Mouse (Mus musculus): ENCODE results near the gene Klf4. TPM values are rescaled to one million over a fixed set of nuclear protein-coding genes. Genes with fewer than 3 reads are reported as not detected.

Klf4 gene
- polyA plus RNA-seq (2012; rRNA removed), result 51.6 and 59.8 TPM in 2 replicates

DNA sequence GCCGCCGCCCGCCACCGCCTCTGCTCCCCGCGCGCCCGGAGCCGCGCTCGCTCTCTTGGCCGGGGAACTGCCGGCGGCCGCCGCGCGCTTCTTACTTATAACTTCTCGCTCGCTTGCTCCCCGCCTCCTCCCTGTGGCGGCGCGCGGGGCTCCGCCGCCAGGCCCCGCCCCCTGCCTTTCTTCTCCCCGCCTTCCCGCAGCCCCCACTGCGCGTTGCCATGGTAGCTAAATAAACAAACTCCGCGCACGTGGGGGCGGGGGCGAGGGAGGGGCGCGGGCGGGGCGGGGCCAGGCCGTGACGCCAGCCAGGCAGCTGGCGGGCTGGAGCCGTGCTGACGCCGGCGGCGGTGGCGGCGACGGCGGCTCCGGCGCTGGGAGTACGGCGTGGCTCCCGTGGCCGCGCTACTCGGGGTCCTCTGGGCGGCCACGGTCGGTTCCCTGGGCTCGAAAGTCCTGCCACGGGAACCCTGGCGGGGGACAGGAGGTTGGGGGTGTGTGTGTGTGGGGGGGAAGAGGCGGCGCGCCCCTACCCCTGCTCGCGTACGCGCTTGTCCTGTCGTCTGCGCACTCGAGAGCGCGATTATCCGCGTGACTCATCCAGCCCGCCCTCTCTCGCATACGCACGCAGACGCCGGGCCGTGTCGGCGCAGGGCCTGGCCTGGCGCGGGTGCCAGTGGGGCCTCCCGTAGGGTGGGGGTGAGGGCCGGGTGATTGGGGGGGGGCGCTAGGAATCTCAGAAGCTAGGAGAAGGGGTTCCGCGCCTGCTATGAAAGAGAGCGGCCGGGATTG lies at the start of gene Klf4:
Gene Klf4, minus strand, starts transcription at position 60 of the 789 bp plus-strand sequence.
- DNase-seq (ENCODE audit: low spot score), result peak; percentile 92

DNA sequence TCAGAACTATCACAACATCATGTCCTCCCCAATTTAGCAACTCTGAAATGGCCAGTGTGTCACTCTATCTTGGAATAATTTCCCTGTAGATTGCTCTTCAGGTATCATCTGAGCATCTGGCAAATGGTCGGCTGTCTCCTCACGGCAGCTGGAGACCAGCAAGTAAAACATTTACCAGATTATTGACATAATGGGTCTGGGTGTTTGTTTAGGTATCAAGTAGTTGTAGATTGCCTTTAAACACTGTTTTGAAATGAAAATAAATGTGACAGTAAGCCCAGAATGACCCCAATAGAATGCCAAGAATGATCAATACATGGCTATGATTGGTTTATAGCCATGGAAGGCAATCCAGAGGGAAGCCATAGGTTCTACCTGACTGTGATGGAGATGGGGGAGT lies 39.2 kb upstream of the Klf4 start:
- no peak for DNase-seq (ENCODE audit: low spot score)

DNA sequence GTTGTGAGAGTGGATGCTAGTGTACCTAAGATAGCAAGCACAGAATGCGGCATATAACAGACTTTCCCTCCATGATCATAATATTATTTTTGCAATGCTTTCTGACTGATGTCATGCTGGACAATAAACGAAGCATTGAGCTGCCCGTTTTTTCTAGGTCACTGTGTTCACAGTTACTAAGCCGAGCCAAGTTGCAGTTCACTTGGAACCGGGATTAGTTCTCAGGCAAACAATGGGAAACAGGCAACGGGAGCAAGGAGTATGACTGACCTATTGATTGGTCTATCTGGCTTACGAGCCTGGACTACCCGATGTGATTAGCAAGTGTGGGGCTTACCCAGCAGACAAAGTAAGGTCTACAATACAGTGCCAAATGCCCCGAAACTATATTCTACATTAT lies 35.7 kb upstream of the Klf4 start:
- no peak for DNase-seq (ENCODE audit: low spot score)

DNA sequence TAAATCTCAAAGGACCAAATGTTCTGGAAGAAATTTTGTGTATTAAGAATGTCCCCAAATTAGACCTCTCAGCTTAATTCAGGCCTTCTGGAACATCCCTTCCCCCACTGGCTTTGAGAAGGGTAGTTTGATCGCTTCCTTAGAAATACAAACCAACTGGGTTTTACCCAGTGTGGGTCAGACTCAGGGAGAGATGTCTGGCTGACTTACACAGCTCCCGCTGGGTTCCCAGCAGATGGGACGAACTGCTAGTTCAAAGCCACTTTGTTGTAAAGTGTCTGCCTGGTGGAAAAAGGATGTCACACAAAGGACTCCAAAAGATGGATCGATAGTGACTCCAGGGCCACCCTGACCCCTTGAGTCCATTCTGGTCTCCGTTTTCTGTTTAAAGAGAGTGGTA lies 35.3 kb upstream of the Klf4 start:
- no peak for DNase-seq (ENCODE audit: low spot score)

DNA sequence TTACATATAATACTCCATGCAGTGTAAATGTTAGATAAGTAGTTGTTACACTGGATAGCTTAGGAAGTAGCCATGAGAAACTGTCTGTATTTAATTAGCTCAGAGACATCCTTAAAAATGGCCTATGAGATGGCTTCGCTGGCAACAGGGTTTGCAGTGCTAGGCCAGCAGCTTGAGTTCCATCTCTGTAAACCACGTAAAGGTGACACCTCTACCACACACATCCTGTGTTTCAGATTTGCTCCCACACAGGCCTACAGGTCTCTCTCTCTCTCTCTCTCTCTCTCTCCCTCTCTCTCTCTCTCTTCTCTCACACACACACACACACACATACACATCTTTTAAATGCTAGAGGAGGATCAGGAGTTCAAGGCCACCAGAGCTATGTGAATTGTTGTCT lies 32.1 kb upstream of the Klf4 start:
- DNase-seq (ENCODE audit: low spot score), result no peak

DNA sequence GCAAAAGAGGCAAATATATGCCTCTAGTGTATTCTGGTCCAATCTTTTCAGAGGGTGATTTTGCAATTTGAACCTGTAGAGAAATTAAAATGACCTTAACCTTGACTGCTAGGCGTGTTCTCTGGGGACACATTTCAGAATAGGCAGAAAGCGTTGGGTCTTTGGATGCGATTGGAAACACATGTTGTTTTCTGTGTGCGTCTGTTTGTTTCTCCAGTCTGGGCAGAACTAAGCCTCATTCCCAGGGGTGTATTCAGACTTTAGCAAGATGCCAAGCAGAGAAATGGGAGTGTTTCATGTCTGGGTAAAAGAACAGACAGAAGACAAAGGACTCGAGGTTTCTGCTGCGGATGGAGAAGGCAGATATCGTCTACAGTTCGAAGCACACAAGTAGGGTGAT lies 30.8 kb upstream of the Klf4 start:
- DNase-seq (ENCODE audit: low spot score), result no peak

DNA sequence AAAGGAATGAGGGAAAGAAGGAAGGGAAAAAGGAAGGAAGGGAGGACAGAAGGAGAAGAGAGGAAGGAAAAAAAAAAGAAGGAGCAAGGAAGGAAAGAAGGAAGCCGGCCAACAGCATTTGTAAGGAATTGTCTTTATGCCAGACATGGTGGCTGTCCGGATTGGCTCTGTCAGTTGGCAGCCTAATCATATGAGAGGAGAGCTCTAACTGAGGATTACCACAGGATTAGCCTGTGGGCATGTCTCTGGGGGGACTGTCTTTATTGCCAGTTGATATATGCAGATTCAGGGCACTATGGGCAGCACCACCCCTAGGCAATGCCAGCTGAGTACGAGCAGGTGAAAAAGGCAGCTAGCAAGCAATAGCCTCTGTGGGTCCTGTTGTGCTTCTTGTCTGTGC lies 29.8 kb upstream of the Klf4 start:
- DNase-seq (ENCODE audit: low spot score), result no peak

DNA sequence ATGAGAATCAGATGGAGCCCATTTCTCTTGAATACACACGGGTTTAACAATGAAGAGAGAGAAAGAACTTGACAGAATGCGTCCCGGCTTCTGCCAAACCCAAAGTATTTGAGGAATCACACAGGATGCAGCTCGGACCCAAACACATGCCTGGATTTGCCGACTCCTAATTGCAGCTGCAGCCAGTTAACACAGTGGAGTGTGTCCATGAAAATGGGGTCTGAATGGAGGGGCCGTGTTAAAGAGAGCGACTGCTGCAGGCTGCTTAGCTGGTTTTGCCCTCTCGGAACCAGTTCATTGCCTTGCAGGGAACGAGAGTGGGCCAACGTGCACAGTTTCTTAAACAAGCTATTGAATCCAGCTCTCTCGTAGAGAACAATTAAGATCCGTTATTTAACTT lies 14.6 kb upstream of the Klf4 start:
- DNase-seq (ENCODE audit: low spot score), result no peak

DNA sequence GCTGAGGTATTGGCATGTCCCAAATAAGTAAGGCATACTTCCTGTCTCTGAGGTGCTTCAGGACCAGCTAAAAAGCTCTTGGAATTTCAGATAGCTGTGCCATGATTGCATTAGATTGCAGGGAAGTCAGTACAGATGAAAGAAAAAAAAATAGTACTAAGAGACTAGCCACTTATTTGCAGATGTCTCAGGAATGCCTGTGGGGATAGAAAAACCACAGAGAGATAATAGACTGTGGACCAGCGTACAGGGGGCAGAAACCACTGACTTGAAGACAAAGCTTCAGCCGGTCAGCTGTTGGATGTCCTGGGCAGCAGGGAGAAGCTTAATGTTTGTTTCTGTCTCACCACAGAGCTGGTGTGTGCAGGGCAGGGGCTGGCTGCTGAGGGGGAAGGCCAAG lies 10.5 kb upstream of the Klf4 start:
- no peak for DNase-seq (ENCODE audit: low spot score)

DNA sequence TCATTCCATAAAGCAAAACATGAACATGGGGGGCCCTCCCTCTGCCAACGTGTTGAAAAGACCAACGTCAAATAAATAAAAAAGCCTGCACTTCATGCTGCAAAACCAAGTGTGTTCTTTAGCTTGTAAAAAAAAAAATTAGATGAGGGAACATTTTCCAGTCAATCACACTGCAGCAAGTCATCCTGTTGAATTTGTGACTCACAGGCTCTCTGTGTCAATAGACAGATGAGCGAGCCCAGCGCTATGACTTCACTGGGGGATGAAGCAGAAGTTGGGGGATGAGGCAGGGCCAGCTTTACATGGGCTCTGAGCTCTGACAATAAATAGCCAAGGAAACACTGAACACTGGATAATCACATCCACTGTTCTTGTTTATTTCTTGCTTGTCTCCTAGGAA lies 9.4 kb upstream of the Klf4 start:
- no peak for DNase-seq (ENCODE audit: low spot score)

DNA sequence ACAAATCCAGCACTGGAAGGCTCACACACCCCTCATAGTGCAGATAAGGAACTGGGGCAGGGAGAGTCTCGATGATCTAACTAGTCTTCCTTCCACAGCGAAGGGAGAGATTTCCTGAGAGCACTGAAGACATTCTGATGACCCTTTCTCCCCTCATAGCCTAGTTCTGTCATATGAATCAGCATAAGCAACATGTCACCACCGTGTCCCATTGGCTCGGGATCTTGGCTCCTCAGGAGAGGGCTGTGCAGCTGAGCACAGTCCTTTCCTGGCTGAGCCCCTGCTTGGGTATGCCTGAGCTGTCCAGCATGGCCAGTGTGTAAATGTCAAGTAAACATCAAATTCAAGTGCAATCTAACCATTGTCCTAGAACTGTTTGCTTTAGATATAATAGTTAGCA lies 9.0 kb upstream of the Klf4 start:
- DNase-seq (ENCODE audit: low spot score), result no peak

DNA sequence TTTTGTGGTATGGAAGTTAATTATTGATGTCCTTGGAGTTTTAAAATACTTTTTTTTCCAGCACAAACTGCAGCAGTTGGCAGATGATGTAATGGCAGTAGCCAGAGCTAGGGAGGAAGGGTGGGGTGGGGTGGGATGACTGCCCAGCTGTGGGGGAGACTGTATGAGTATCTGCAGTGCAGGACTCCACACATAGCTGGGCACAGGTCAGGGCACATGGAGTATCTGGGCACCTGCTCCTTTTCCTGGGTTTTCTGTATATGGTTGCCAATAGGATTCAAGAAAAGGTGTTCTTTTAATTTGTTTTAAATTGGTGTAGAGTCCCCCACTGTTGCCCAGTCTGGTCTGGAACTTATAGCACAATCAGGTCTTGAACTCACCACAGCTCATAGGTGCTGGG lies 2.7 kb upstream of the Klf4 start:
- no peak for DNase-seq (ENCODE audit: low spot score)

DNA sequence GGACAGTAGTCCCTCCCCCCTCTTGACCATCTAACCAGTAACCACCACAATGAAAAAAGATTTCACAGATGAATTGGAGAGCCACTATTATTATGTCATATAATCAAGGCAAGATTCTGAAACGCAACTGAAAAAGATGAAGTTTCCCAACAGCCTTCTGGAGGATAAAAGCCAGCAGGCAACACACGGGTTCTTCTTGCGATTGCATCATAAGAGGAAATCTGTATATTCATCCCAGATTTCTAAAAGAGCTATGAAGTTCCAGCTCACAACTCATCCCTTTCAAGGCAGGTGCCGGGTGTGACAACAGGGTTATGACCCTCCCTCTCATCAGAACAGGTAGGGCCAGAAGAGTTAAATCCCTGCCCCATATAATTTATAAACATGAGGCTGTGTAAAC lies 2.2 kb upstream of the Klf4 start:
- DNase-seq (ENCODE audit: low spot score), result no peak

DNA sequence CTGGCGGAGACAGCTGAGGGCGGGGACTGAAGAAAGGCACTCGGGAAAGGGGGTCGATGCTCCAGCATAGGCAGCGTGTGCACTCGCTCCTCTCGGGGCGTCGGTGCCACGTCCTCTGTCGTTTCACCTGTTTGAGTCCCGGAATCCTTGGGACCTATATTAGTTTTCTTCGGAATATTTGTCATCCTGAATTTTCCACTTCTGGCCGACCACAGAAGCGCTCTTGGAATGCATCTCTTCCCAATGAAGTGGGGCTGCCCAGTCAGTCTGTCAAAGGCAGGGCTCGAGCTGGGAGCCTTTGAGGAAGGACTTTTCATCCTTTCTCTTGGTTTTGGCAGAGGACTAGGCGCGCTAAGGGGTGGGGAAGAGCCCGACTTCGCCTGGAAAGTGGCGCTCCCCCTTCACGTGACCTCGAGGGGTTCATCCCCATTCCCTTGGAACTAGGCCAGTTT lies 1.6 kb upstream of the Klf4 start:
- peak; percentile 27 for DNase-seq (ENCODE audit: low spot score)

DNA sequence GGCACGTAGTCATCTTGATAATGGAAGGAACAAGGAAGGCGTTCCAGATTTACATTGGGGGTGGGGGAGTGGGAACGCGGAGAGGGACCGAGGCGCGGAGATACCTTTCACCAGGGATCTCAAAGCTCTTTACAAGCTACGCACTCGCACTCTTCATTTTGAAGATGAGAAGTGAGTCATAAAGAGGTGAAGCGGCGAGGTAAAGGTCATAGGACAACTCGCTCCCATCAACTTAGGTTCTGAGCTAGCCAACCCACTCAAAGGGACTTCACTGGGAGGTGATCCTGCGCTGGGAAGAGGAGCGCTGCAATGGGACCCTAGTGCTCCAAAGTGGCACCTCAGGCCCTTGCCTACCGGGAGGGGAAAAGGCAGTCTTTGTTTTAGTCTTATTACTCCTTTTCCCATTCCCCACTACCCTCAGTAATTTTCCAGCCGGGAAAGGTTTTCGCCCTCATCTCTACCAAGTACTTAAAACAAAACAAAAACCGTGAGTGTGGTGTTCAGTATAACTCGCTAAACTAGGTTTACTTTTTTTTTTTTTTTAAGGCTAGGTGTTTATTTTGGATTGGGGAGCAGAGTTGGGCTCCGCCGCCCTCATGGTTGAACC lies 1.0 kb upstream of the Klf4 start:
- DNase-seq (ENCODE audit: low spot score), result no peak

DNA sequence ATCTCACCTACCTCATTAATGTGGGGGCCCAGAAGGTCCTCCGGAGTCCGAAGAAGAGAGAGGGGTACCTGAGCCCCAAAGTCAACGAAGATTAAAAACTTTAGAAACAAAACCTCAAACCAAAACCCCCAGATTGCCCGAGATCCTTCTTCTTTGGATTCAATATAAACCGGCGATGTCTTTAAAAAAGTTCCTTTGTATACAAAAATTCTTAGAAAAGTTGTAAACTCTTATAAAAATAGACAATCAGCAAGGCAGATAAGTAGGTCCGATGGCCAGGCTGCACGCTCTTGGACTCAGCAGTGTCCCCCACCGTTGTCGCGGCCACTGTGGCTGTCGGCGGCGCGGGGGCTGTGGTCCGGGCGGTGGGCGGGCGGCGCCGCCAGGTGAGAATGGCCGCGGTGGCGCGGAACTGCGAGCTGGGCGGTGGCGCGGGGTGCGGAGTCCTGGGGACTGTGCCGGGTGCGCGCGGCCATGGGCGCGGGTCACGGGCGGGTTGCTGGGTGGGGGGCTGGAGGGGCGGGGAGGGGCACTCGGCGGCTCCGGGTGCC lies 335 bp downstream of the Klf4 start:
- DNase-seq (ENCODE audit: low spot score), result no peak

DNA sequence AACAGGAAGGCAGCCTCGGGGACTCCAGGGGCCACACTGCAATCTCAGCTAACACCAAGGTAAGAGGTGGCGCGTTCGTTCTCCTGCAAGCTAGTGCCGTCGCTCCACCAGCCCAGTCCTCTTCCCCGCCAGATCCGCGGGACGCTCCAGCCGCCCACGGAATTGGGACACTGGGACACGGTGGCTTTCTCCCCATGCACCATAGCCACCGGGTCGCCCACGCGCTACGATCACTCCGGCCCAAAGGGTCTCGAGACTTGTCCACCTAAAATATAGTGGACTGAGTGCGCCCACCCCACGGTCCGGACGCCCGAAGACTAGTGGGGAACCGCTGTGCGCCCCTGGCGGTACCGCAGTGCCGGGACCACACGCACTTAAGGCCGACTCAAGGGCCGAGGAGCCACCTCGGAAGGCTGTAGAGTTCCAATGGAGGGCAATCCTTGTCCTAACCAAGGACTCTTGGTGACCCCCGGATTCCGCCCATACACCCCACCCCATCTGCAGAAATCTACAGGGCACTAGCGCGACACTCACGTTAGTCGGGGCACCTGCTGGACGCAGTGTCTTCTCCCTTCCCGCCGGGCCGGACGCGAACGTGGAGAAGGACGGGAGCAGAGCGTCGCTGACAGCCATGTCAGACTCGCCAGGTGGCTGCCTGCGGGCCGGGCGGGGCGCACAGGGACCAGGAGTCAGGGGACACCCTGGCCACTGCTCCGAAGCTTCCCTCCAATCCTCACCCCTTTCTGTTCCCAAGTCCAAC lies 990 bp downstream of the Klf4 start:
- DNase-seq (ENCODE audit: low spot score), result peak; percentile 65

DNA sequence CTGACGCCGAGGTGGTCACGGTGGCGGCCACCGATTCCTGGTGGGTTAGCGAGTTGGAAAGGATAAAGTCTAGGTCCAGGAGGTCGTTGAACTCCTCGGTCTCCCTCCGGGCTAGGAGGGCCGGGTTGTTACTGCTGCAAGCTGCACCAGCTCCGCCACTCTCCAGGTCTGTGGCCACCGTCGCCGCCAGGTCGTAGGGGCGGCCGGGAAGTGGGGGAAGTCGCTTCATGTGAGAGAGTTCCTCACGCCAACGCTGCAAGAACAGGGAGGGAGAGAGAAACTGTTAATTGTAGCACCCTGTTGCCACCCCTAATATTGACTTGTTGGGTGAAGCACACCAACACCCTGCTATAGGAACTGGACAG lies 1.6 kb downstream of the Klf4 start:
- no peak for DNase-seq (ENCODE audit: low spot score)

DNA sequence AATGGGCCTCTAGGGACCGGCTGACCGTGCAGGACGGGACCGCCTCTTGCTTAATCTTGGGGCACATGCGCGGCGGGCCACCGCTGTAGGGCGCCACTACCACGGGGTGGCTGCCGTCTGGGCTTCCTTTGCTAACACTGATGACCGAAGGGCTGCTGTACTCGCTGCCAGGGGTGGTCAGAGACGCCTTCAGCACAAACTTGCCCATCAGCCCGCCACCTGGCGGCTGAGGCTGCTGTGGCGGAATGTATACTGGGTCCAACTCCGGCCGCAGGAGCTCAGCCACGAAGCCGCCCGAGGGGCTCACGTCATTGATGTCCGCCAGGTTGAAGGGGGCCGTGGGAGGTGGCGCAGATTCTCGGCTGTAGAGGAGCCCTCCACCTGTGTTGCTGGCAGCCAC lies 2.0 kb downstream of the Klf4 start:
- peak; percentile 70 for DNase-seq (ENCODE audit: low spot score)

DNA sequence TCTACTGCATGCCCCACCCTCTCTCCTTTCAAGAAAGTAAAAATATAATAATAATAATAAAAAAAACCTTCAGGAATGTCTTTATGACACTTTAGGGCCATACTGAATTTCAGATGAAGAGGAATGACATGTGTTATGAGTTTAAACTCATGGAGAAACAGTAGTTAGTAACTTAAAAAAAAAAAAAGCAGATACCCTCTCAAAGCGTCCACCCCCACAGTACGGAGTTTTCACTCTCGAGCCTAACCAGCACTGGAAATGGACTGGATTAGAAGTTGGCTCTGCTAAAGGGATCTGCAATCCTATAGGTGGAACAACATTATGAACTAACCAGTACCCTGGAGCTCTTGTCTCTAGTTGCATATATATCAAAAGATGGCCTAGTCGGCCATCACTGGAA lies 3.9 kb downstream of the Klf4 start:
- DNase-seq (ENCODE audit: low spot score), result no peak

DNA sequence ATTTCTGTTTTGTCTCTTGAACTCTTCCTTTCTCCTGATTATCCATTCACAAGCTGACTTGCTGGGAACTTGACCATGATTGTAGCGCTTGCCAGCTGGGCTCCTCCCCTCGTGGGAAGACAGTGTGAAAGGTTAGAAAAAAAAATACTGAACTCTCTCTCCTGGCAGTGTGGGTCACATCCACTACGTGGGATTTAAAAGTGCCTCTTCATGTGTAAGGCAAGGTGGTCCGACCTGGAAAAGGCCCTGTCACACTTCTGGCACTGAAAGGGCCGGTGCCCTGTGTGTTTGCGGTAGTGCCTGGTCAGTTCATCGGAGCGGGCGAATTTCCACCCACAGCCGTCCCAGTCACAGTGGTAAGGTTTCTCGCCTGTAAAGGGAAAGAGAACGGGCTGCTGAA lies 4.3 kb downstream of the Klf4 start:
- DNase-seq (ENCODE audit: low spot score), result no peak

DNA sequence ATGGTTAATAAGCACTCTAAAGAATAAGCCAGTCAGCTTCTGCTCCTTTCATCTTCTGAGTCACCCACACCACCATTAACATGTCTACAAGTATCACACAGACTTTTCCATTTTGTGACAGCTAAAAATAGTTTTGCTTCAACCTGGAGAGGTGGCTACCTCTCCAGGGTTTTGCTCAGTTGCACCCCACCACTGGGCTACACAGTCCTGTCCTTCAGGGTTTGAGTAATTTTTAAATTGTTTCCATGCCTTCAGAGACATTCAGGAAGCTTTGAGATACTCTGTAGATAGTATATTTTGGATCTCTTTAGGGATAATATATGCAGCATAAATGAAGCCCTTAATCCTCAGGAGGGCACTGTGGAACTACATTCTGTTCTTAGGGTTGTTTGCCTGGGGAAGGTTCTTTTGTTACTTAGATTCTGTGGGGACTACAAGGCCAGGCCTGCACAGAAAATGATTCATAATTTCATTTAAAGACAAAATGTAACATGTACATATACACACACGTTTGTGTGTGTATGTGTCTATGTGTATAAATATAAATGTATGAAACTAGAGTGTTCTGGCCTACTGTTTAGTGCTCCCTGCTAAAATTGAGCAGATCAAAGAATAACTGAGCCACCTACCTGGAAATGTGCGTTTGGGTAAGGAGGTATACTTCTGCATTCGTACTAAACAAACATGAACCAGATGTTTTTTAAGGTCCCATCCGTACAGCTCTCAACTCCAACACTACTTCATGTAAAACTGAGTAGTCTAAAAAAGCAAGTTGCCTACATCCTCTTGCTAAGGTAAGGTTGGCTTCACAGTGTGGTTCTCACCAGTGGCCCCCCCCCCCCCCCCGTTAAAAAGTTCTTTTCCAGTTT lies 5.8 kb downstream of the Klf4 start:
- DNase-seq (ENCODE audit: low spot score), result no peak

Measured in urinary bladder, adult 2 months (tissue).